Mouse (Mus musculus) CH12.LX (cell line): ENCODE measurements around the gene Olfr1413. TPM values are rescaled to one million over a fixed set of nuclear protein-coding genes. Genes with fewer than 3 reads are reported as not detected.

ENCODE experiments used
- DNase-seq: peaks from one replicate; pipeline ENCODE4 v3.0.0-alpha.2; 2013; ENCODE audit errors: extremely low read depth
- H3K27ac ChIP-seq: 2 replicates; pipeline ENCODE4 v1.5.1; 2012; ENCODE audit warnings: low read depth, mild to moderate bottlenecking, control low read depth, moderate library complexity; ENCODE audit not compliant: insufficient read depth
- H3K27me3 ChIP-seq: replicated peaks from 2 replicates; pipeline ENCODE3; 2012; ENCODE audit warnings: inconsistent platforms
- H3K36me3 ChIP-seq, 2 experiments: replicated peaks in 1 of 2; 2 replicates each; pipeline versions ENCODE3 to v1.6.1; 2012; ENCODE audit warnings: inconsistent platforms in 1 of 2, low read length in 1 of 2, mild to moderate bottlenecking in 1 of 2, mixed read lengths in 1 of 2, moderate library complexity in 1 of 2; ENCODE audit not compliant: control insufficient read depth in 1 of 2, insufficient read depth in 1 of 2
- H3K4me1 ChIP-seq, 2 experiments: 2 replicates each; pipeline ENCODE4 v1.6.1; 2012; ENCODE audit warnings: inconsistent platforms in 1 of 2, moderate library complexity in 1 of 2; ENCODE audit not compliant: insufficient read depth in 2 of 2, control insufficient read depth in 1 of 2
- H3K4me2 ChIP-seq: 2 replicates; pipeline ENCODE4 v1.6.1; 2012; ENCODE audit warnings: low read depth, mild to moderate bottlenecking, control low read depth; ENCODE audit not compliant: poor library complexity, insufficient read depth, severe bottlenecking
- H3K4me3 ChIP-seq, 3 experiments: fragments of 150-350 bp in 1 of 3; sonication (generic) in 1 of 3; replicated peaks in 1 of 3; 2 replicates each; pipeline versions ENCODE3 to v1.5.1; 2011 to 2012; ENCODE audit warnings: low read depth in 2 of 3, low read length in 2 of 3, mild to moderate bottlenecking in 2 of 3, moderate library complexity in 2 of 3, control low read depth in 1 of 3, improper control_type of control experiment in 1 of 3, inconsistent platforms in 1 of 3, mixed read lengths in 1 of 3; ENCODE audit not compliant: poor library complexity in 1 of 3
- H3K79me2 ChIP-seq: replicated peaks from 2 replicates; pipeline ENCODE4 v1.6.1; 2012; ENCODE audit warnings: mild to moderate bottlenecking, moderate library complexity; ENCODE audit not compliant: control insufficient read depth, poor library complexity, insufficient read depth, severe bottlenecking; ENCODE audit errors: extremely low read depth
- H3K9ac ChIP-seq: 2 replicates; pipeline ENCODE4 v1.6.1; 2012; ENCODE audit warnings: low read depth, mild to moderate bottlenecking, control low read depth, moderate library complexity; ENCODE audit not compliant: insufficient read depth
- H3K9me3 ChIP-seq: replicated peaks from 2 replicates; pipeline ENCODE3; 2012; ENCODE audit warnings: low read length, inconsistent platforms, mixed read lengths
- BHLHE40 ChIP-seq: IDR thresholded peaks from 2 replicates; pipeline ENCODE4 v1.6.1; 2011; ENCODE audit warnings: mild to moderate bottlenecking, low read depth, low read length, improper control_type of control experiment
- CHD2 ChIP-seq: IDR thresholded peaks from 2 replicates; pipeline ENCODE4 v1.6.1; 2011; ENCODE audit warnings: low read length, improper control_type of control experiment
- CTCF ChIP-seq, 2 experiments: IDR thresholded peaks in 1 of 2; conservative IDR thresholded peaks in 1 of 2; 2 replicates each; pipeline ENCODE4 v1.5.1; 2011 to 2012; ENCODE audit warnings: low read depth in 2 of 2, low read length in 2 of 2, improper control_type of control experiment in 1 of 2, inconsistent platforms in 1 of 2, mild to moderate bottlenecking in 1 of 2, moderate library complexity in 1 of 2
- ELF1 ChIP-seq: IDR thresholded peaks from 2 replicates; pipeline ENCODE4 v1.6.1; 2014; ENCODE audit warnings: low read depth, mild to moderate bottlenecking, inconsistent platforms, low read length, improper control_type of control experiment
- ETS1 ChIP-seq: conservative IDR thresholded peaks from 2 replicates; pipeline ENCODE4 v1.6.1; 2012; ENCODE audit warnings: low read depth, mild to moderate bottlenecking, inconsistent platforms, low read length, improper control_type of control experiment, moderate library complexity
- GABPA ChIP-seq: IDR thresholded peaks from 2 replicates; pipeline ENCODE4 v1.6.1; 2012; ENCODE audit warnings: low read depth, low read length, improper control_type of control experiment, inconsistent platforms; ENCODE audit not compliant: insufficient replicate concordance
- HCFC1 ChIP-seq: IDR thresholded peaks from 2 replicates; pipeline ENCODE4 v1.6.1; 2012; ENCODE audit warnings: low read depth, mild to moderate bottlenecking, inconsistent platforms, low read length, improper control_type of control experiment
- JUND ChIP-seq: conservative IDR thresholded peaks from 2 replicates; pipeline ENCODE4 v1.6.1; 2011; ENCODE audit warnings: low read depth, low read length, improper control_type of control experiment
- MAFK ChIP-seq: IDR thresholded peaks from 2 replicates; pipeline ENCODE4 v1.6.1; 2011; ENCODE audit warnings: low read length, improper control_type of control experiment; ENCODE audit not compliant: insufficient replicate concordance
- MAX ChIP-seq: IDR thresholded peaks from 2 replicates; pipeline ENCODE4 v1.6.1; 2011; ENCODE audit warnings: low read length, improper control_type of control experiment
- MAZ ChIP-seq: IDR thresholded peaks from 2 replicates; pipeline ENCODE4 v1.6.1; 2012; ENCODE audit warnings: low read depth, mild to moderate bottlenecking, inconsistent platforms, low read length, improper control_type of control experiment, moderate library complexity
- NELFE ChIP-seq: IDR thresholded peaks from 2 replicates; pipeline ENCODE4 v1.6.1; 2011; ENCODE audit warnings: low read depth, low read length, improper control_type of control experiment
- NRF1 ChIP-seq: IDR thresholded peaks from 2 replicates; pipeline ENCODE4 v1.6.1; 2014; ENCODE audit warnings: low read depth, mild to moderate bottlenecking, inconsistent platforms, low read length, improper control_type of control experiment, moderate library complexity
- PAX5 ChIP-seq: IDR thresholded peaks from 2 replicates; pipeline ENCODE4 v1.6.1; 2012; ENCODE audit warnings: low read length, inconsistent platforms, mixed read lengths
- POLR2A ChIP-seq: IDR thresholded peaks from 2 replicates; pipeline ENCODE4 v1.6.1; 2011; ENCODE audit warnings: low read depth, mild to moderate bottlenecking, improper control_type of control experiment, low read length
- RAD21 ChIP-seq: IDR thresholded peaks from 2 replicates; pipeline ENCODE4 v1.6.1; 2011; ENCODE audit warnings: low read depth, mild to moderate bottlenecking, low read length, improper control_type of control experiment, moderate library complexity
- RCOR1 ChIP-seq: conservative IDR thresholded peaks from 2 replicates; pipeline ENCODE4 v1.6.1; 2012; ENCODE audit warnings: low read depth, mild to moderate bottlenecking, inconsistent platforms, low read length, improper control_type of control experiment
- SMC3 ChIP-seq: IDR thresholded peaks from 2 replicates; pipeline ENCODE4 v1.6.1; 2011; ENCODE audit warnings: low read depth, low read length, improper control_type of control experiment
- UBTF ChIP-seq: IDR thresholded peaks from 2 replicates; pipeline ENCODE4 v1.6.1; 2012; ENCODE audit warnings: low read depth, mild to moderate bottlenecking, inconsistent platforms, low read length, improper control_type of control experiment, moderate library complexity
- USF1 ChIP-seq: IDR thresholded peaks from 2 replicates; pipeline ENCODE4 v1.6.1; 2014; ENCODE audit warnings: low read depth, mild to moderate bottlenecking, inconsistent platforms, low read length, improper control_type of control experiment
- ZC3H11A ChIP-seq: IDR thresholded peaks from 2 replicates; pipeline ENCODE4 v1.6.1; 2012; ENCODE audit warnings: low read depth, mild to moderate bottlenecking, inconsistent platforms, low read length, improper control_type of control experiment
- dilution Hi-C: fragments of 300-500 bp; cut with MboI; formaldehyde crosslinking; loops from 2 replicates; pipeline ENCODE4 v1.14.3; 2020; ENCODE audit warnings: low sequenced_read_pairs; ENCODE audit not compliant: extremely low pct_unique_long_range_greater_than_20kb, extremely low pct_ligation_motif_present
- in situ Hi-C: fragments of 300-500 bp; cut with MboI; formaldehyde crosslinking; loops from 3 replicates; pipeline ENCODE4 v1.14.3; 2019; ENCODE audit warnings: low sequenced_read_pairs, low pct_ligation_motif_present, low pct_unique_long_range_greater_than_20kb, mixed read lengths
- polyA plus RNA-seq: library from polyadenylated mRNA; unstranded; fragments of >175 nt; gene quantifications from 2 replicates; pipeline ENCODE4 v1.2.1, GENCODE M21; 2012; ENCODE audit warnings: low read depth; ENCODE audit not compliant: insufficient read length
- total RNA-seq, 2 experiments: library from RNA; depleted of rRNA; stranded (reverse); fragments of 300-350 nt in 1 of 2; fragments of >200 nt in 1 of 2; gene quantifications; 2 replicates each; pipeline ENCODE4 v1.2.3; 2012 to 2014

The Olfr1413 gene
- total and polyA plus RNA-seq, 3 experiments: not detected

DNA sequence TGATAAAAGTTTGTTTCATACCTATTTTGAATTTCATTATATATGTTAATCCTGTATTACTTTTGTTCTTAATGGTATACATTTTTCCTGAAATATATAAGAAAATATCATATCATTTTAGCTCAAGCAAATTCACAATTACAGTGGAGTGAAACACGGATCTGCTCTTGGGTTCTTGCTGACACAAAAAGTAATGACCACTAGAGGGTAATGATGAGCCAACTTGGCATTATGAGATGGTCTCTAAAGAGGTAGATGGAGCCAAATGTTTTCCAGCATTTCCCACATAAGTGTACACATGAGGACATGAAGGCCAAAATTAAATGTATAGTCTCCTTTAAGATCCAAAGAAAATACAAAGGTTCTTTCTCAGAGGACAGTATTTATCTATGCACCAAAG, 43.4 kb downstream of the Olfr1413 start:
- no peak overlapping the region for H3K27ac ChIP-seq
- peaks cover 66% of the 10 kb centered on the region for H3K27me3 ChIP-seq
- peaks cover 6% of the 10 kb centered on the region for H3K9me3 ChIP-seq
- no peak overlapping the region for H3K4me3 ChIP-seq
- H3K9ac ChIP-seq: no peak overlapping the region
- no peaks in the 10 kb centered on the region for H3K79me2 ChIP-seq
- no peak overlapping the region for H3K4me2 ChIP-seq
- H3K4me1 ChIP-seq: no peaks in the 10 kb centered on the region
- in situ Hi-C loops: loop anchor here (5.0 kb wide), 1 partner anchor 97 kb away; the partner anchor contains the start of gene Olfr1414
- TF ChIP-seq MAZ (no peak), RAD21 (peak; percentile 75), CTCF (conservative IDR thresholded peaks at IDR 0.05 in 1 of 2, IDR thresholded peaks at IDR 0.05 in 1 of 2; ENCODE audit: low read depth in 2 of 2, low read length in 2 of 2) (peak; percentile 37 to 83; a peak in 3 of 4 replicates), ETS1 (no peak), SMC3 (peak; percentile 60)
- no peaks in the 10 kb centered on the region for H3K36me3 ChIP-seq
- peak; percentile 29 for DNase-seq
- dilution Hi-C loops: no loop called here

- DNase-seq: no peak
- Histone ChIP-seq H3K4me2 (no peak overlapping the region), H3K9me3 (no peaks in the 10 kb centered on the region), H3K4me3 (no peak overlapping the region), H3K79me2 (no peaks in the 10 kb centered on the region), H3K36me3 (no peaks in the 10 kb centered on the region), H3K9ac (no peak overlapping the region), H3K4me1 (no peaks in the 10 kb centered on the region), H3K27me3 (peaks cover 63% of the 10 kb centered on the region), H3K27ac (no peak overlapping the region)
- in situ Hi-C loops (no loop called here), dilution Hi-C loops (no loop called here)
- TF ChIP-seq CHD2 (no peak), SMC3 (no peak), RCOR1 (no peak), GABPA (no peak)
Observed at GRCm38 (mm10) chr1:92616046-92616445, 44.9 kb downstream of the Olfr1413 start.

- DNase-seq: no peak
- Histone ChIP-seq H3K27me3 (peaks cover 58% of the 10 kb centered on the region), H3K79me2 (no peaks in the 10 kb centered on the region), H3K9ac (no peak within 1 kb of the TSS), H3K27ac (no peak within 1 kb of the TSS), H3K36me3 (no peaks in the 10 kb centered on the region), H3K9me3 (no peaks in the 10 kb centered on the region), H3K4me3 (no peak within 1 kb of the TSS), H3K4me1 (0 out of 4 replicates have a peak, but pooled peaks cover 0 to 2% of the 10 kb centered on the region in 2 experiments), H3K4me2 (no peak within 1 kb of the TSS)
- in situ Hi-C loops: no loop called here
- TF ChIP-seq MAFK (no peak), NRF1 (no peak), ZC3H11A (no peak), JUND (no peak), USF1 (no peak), POLR2A (no peak), RCOR1 (no peak), CTCF (conservative IDR thresholded peaks at IDR 0.05 in 1 of 2, IDR thresholded peaks at IDR 0.05 in 1 of 2; ENCODE audit: low read depth in 2 of 2, low read length in 2 of 2) (no peak), PAX5 (no peak), HCFC1 (no peak), ELF1 (no peak), BHLHE40 (no peak), UBTF (no peak), MAX (no peak), NELFE (no peak)
- dilution Hi-C loops: no loop called here
Observed at GRCm38 (mm10) chr1:92617488-92617887, 46.4 kb downstream of the Olfr1413 start, which contains the start of gene Olfr12. Olfr12 (plus strand) TSS chr1:92617788.
